Mouse (Mus musculus): ENCODE data around the gene Frmd4a.
"Not testable (repeated sequence)": the region's sequence is repeated elsewhere in the genome, so short reads cannot be mapped to it uniquely, and the experiment has no call there.

The Frmd4a gene

DNA sequence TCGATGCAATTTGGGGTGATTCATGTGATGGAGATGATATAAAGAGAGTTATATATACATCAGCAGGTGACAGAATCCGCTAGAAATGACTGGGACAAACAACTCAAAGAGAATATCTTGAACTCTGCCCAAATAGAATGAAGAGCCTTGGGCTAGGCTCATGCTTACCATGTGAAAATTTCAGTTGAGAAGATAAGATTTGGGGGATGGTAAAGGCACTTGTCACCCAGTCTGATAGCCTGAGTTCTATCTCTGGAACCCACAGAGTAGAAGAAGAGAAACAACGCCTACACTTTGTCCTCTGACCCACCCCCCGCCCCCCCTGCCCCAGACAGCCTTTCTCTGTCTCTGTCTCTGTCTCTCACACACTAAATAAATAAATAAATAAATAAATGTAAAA lies 535.0 kb downstream of the Frmd4a start:
- DNase-seq (ENCODE audit: low spot score in 2 of 2): no peak

DNA sequence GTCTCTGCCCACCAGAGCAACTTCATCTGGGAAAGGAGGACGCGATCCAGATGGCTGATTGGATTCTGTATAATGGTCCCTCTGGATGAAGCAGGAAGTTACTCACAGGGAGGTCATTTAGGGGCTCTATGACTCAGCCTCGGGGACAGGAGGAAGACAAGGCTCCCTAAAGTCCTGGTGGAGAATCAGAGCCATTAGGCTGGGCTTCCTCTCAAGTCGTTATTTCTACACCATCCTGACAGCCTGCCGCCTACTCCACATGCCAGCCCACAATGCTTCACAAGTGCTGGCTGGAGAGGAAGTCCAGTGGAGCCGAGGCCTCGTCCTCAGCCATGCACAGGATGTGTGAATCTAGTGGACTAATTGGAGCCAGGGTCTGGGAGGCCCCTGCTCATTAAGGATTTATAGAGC lies 537.7 kb downstream of the Frmd4a start:
- no peak for DNase-seq (ENCODE audit: low spot score in 2 of 2)

GRCm38 (mm10) chr2:4556188-4556587 lies 538.7 kb downstream of the Frmd4a start:
- no peak for DNase-seq (ENCODE audit: low spot score in 2 of 2)

DNA sequence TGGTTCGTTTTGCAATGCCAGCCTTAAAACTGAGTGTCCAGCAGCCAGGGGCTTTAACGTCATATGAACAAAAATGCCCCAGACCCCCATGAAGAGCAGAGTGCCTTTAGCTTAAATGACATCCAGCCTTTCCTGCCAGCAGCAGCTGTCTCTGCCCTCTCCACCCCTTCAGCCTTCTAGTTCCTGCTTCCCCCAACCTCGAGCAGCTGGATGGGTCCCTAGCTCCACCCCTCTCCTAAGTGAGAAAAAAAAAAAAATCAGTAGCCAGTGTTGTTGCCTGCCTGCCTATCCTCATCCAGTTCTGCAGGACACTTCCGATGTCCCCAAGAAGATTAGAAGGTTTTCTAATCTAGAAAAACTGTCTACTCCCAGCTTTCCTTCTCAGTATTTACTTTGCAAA lies 539.5 kb downstream of the Frmd4a start:
- DNase-seq (ENCODE audit: low spot score in 2 of 2): no peak

DNA sequence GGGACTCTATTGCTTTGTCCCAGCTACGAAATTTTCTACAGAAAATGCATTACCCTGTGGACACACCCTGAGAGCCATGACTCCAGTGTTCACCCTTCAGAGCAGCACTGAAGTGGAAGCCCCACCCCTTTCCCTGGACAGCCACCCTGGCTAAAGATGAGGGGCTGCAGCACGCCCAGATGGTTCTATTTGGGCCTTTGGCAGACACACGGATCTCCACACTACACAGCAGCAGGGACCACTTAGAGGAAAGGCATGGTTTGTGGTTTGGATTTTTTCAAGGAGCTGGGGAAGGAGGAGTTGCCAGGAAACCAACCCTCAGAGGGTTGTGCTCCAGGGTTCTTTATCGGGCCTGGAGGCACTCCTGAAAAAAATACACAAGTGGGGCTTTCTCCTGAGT lies 539.9 kb downstream of the Frmd4a start:
- no peak for DNase-seq (ENCODE audit: low spot score in 2 of 2)

- DNase-seq (ENCODE audit: low spot score in 2 of 2): no peak
These were observed 541.2 kb downstream of the Frmd4a start for GRCm38 (mm10) chr2:4558651-4559203.

DNA sequence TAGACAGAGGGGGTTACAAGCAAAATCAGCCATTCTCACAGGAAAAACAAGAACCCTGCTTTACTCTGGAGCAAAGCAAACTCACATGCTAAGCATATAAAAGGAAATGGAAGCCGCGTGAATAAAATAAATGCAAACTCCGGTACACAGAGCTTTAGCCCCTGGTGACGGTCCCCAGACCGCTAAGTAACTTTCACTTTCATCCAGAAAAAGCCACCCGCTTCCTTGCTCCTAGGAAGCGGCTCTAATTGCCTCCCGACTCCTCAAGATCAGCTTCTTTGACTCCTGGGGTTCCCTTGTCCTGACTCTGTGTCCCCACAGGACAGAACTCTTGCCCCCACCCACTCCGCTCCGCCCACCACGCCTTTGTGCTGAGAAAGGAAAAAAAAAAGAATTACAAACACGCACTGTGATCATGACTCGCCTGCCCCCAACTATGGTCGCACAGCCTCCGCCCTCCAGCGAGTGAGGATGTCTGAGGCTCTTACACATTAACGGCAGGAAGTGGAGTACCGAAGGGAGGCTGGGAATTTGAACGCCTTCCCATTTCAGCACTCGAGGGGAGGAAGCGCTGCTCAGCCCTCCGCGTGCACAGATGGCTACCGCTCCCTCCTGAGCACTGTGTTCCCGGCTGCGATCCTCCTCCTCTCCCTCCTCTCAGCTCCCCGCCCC lies 541.8 kb downstream of the Frmd4a start:
- DNase-seq (ENCODE audit: low spot score in 2 of 2): peak; percentile 35 to 38

DNA sequence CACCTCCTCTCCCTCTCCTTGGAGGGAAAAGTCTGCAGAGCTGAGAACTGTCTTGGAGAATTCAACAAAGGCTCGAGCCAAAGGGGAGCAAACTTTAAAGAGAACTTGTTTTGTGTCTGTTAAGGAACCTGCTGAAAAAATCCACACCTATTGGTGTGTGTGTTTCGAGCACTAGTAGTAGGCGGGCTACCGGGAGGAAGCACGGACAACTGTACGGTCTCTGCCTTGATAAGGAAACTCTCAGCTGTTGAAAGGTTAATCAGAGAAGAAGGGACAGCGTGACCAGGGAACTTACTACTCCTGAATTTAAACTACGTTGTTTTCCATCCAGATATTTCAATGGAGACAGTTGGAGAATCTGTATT lies 542.3 kb downstream of the Frmd4a start:
- no peak for DNase-seq (ENCODE audit: low spot score in 2 of 2)

DNA sequence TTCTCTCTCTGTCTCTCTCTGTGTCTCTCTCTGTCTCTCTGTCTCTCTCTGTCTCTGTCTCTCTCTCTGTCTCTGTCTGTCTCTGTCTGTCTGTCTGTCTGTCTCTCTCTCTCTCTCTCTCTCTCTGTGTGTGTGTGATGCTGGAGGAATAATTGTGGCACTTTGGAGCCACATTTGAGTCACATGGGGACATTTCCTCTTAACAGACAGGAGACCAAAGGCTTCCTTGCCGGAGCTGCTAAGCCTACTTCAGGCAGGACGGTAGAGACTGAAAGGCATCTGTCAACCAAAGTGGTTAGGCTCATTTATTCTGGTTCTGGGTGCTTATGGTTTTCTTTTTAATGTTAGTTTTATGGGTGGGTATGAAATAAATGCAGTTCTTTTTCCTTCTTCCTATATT lies 543.0 kb downstream of the Frmd4a start:
- not testable (repeated sequence) for DNase-seq (ENCODE audit: low spot score in 2 of 2)

DNA sequence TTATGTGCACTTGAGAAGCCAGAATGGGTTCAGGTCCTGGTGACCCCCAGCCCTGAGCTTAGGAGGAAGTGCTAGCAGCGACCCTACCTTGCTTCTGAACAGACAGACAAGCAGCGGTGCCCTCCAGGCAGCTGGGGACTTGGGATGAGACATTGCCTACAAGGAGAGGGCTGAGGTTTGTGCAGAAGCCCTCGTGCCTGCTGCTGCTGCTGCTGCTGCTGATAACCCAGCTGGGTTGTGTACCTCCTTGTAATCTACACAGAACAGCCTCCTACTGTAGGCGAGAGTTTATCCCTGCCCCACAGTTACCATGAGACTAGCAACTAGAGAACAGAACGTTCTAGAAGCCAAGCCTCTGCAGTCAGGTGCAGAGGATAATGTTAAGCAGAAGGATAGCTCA lies 543.7 kb downstream of the Frmd4a start:
- DNase-seq (ENCODE audit: low spot score in 2 of 2): no peak

GRCm38 (mm10) chr2:4562373-4562772 lies 544.9 kb downstream of the Frmd4a start:
- DNase-seq (ENCODE audit: low spot score in 2 of 2): no peak

GRCm38 (mm10) chr2:4562826-4563225 lies 545.3 kb downstream of the Frmd4a start:
- DNase-seq (ENCODE audit: low spot score in 2 of 2): no peak

- no peak for DNase-seq (ENCODE audit: low spot score in 2 of 2)
These were observed 545.8 kb downstream of the Frmd4a start for GRCm38 (mm10) chr2:4563322-4563721.

GRCm38 (mm10) chr2:4566260-4566955 lies 548.9 kb downstream of the Frmd4a start:
- no peak for DNase-seq (ENCODE audit: low spot score in 2 of 2)

- no peak for DNase-seq (ENCODE audit: low spot score in 2 of 2)
These were observed 549.6 kb downstream of the Frmd4a start for GRCm38 (mm10) chr2:4566956-4567680.

- DNase-seq (ENCODE audit: low spot score in 2 of 2): no peak
These were observed 551.5 kb downstream of the Frmd4a start for GRCm38 (mm10) chr2:4568967-4569366.

GRCm38 (mm10) chr2:4570186-4570861 lies 552.8 kb downstream of the Frmd4a start:
- DNase-seq (ENCODE audit: low spot score in 2 of 2): no peak

DNA sequence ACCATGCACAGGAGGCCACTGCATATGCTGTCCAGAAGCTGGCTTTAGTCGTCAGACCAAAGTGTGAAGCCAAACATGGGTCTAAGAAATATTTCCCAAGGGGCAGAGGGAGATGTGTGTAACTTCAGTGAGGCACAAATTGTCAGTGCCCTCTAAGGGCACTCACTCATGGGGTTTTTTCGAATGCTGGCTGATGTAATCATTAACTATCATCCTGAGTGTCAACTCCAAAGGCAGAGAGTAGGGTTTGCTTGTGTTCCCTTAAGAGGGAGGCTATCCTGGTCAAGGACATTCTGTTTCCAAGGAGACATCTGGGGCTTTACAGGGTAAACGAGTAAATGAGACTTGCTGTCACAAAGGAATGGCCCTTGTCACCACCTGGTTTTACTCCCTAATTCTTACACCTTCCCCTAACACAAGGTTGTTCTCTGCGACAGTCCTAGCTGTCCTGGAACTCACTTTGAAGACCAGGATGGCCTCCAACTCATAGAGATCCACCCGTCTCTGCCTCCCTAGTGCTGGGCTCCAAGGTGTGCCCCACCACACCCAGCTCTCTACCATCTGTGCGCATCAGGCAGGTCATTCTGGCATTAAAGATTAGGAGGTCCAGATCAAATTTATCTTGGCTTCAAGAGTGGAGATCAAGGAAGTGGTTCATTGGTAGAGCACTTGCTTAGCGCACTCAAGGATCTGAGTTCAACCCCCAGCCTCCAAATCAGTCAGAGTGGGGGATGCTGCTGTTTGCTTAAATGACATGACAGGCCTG lies 555.2 kb downstream of the Frmd4a start:
- no peak for DNase-seq (ENCODE audit: low spot score in 2 of 2)

GRCm38 (mm10) chr2:4573386-4573785 lies 555.9 kb downstream of the Frmd4a start:
- no peak for DNase-seq (ENCODE audit: low spot score in 2 of 2)

DNA sequence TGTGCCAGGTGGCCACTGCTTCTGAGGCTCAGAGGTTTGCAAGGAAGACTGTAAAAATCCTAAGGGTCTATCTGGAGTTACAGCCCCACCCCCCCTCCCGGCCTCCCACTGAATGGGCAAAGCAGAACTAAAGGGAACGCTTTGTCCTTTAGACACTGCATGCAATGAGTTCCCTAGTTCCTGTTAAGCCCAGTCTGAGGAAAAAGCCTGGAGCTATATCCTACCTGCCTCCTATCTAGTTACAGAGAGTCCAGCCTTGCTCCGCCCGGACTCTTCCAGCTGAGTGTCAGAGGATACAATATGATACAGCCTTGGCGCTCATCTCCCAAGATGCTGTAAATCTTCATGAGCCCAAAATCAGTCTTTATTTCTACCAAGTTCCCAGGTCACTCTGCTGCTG lies 556.7 kb downstream of the Frmd4a start:
- DNase-seq (ENCODE audit: low spot score in 2 of 2): no peak

- no peak for DNase-seq (ENCODE audit: low spot score in 2 of 2)
These were observed 557.6 kb downstream of the Frmd4a start for GRCm38 (mm10) chr2:4575163-4575562.
